Mouse (Mus musculus) stomach, embryonic 16.5 days (tissue): ENCODE measurements around the gene Acsf3. TPM values are rescaled to one million over a fixed set of nuclear protein-coding genes. Genes with fewer than 3 reads are reported as not detected.

Source experiments
- ATAC-seq: fragments of 200-750 bp; cut with Nextera tagmentation; 2 replicates; pipeline ENCODE4 v1.8.0; 2017; ENCODE audit warnings: moderate number of reproducible peaks, moderate TSS enrichment; ENCODE audit not compliant: insufficient read depth, low FRiP score
- H3K27ac ChIP-seq: fragments of 300-500 bp; sonication (generic); 2 replicates; pipeline ENCODE4 v1.5.1; 2014; ENCODE audit warnings: low read length
- H3K27me3 ChIP-seq: fragments of 300-500 bp; sonication (generic); 2 replicates; pipeline ENCODE4 v1.6.1; 2014; ENCODE audit warnings: low read length, control low read depth, mixed read lengths; ENCODE audit not compliant: control insufficient read depth, insufficient read depth
- H3K36me3 ChIP-seq: fragments of 300-500 bp; sonication (generic); 2 replicates; pipeline ENCODE4 v1.6.1; 2014; ENCODE audit warnings: low read length; ENCODE audit not compliant: control insufficient read depth, insufficient read depth
- H3K4me1 ChIP-seq: fragments of 300-500 bp; sonication (generic); 2 replicates; pipeline ENCODE4 v1.6.1; 2014; ENCODE audit warnings: low read length, control low read depth, mixed read lengths; ENCODE audit not compliant: control insufficient read depth, insufficient read depth
- H3K4me2 ChIP-seq: fragments of 300-500 bp; sonication (generic); 2 replicates; pipeline ENCODE4 v1.6.1; 2014; ENCODE audit warnings: low read depth, low read length, mixed read lengths
- H3K4me3 ChIP-seq: fragments of 300-500 bp; sonication (generic); replicated peaks from 2 replicates; pipeline ENCODE4 v1.5.1; 2014; ENCODE audit warnings: mild to moderate bottlenecking, low read length
- H3K9ac ChIP-seq: fragments of 300-500 bp; sonication (generic); 2 replicates; pipeline ENCODE4 v1.6.1; 2014; ENCODE audit warnings: low read length
- H3K9me3 ChIP-seq: fragments of 300-500 bp; sonication (generic); replicated peaks from 2 replicates; pipeline ENCODE4 v1.6.1; 2016; ENCODE audit warnings: low read length, control low read depth; ENCODE audit not compliant: control insufficient read depth
- WGBS: fragments of 180-500 bp; shearing (Covaris S2); extraction: QIAGEN DNeasy Blood & Tissue Kit; methylation state at CpG from one replicate; pipeline ENCODE4 v1.1.7; 2014; 5-methylcytosine and 5-hydroxymethylcytosine counted together
- polyA plus RNA-seq: library from polyadenylated mRNA; unstranded; fragments of >200 nt; fragmentation: Nextera tagmentation; extraction: Ambion mirVana; gene quantifications from 2 replicates; pipeline ENCODE4 v1.2.1, GENCODE M21; 2015

Gene Acsf3
- polyA plus RNA-seq, 1 experiment from 2014 or later, result 20.1 TPM

GRCm38 (mm10) chr8:122767229-122767628 is 8.1 kb upstream of the Acsf3 start:
- Histone ChIP-seq H3K36me3 (no peaks in the 10 kb centered on the region), H3K9me3 (no peaks in the 10 kb centered on the region), H3K4me3 (no peak overlapping the region), H3K9ac (no peak overlapping the region), H3K4me1 (no peaks in the 10 kb centered on the region), H3K27ac (no peak overlapping the region), H3K27me3 (no peaks in the 10 kb centered on the region), H3K4me2 (no peak overlapping the region)
- WGBS, result 60% methylated on average over 9 of the region's 9 CpGs
- ATAC-seq, result no peak

GRCm38 (mm10) chr8:122769251-122770058 is 5.8 kb upstream of the Acsf3 start:
- WGBS, result 55% methylated on average over 24 of the region's 24 CpGs
- ATAC-seq, result no peak
- H3K9me3 ChIP-seq, result no peaks in the 10 kb centered on the region

GRCm38 (mm10) chr8:122772431-122773060 is 2.7 kb upstream of the Acsf3 start:
- no peaks in the 10 kb centered on the region for H3K9me3 ChIP-seq
- no peak overlapping the region for H3K9ac ChIP-seq
- 0 out of 2 replicates have a peak, but pooled peaks cover 3% of the 10 kb centered on the region for H3K4me1 ChIP-seq
- H3K36me3 ChIP-seq, result no peaks in the 10 kb centered on the region
- H3K27me3 ChIP-seq, result 0 out of 2 replicates have a peak, but pooled peaks cover 4% of the 10 kb centered on the region
- 22% methylated on average over 10 of the region's 10 CpGs for WGBS
- no peak for ATAC-seq
- H3K4me3 ChIP-seq, result no peak overlapping the region
- H3K4me2 ChIP-seq, result no peak overlapping the region
- H3K27ac ChIP-seq, result no peak overlapping the region

More at GRCm38 (mm10) chr8:122769251-122770058, 5.8 kb upstream of the Acsf3 start:
- no peak overlapping the region for H3K4me3 ChIP-seq
- H3K27me3 ChIP-seq, result no peaks in the 10 kb centered on the region
- H3K9ac ChIP-seq, result no peak overlapping the region
- H3K36me3 ChIP-seq, result no peaks in the 10 kb centered on the region
- no peak overlapping the region for H3K27ac ChIP-seq
- H3K4me1 ChIP-seq, result no peaks in the 10 kb centered on the region
- H3K4me2 ChIP-seq, result no peak overlapping the region

- Histone ChIP-seq H3K27me3 (0 out of 2 replicates have a peak, but pooled peaks cover 4% of the 10 kb centered on the region), H3K27ac (no peak overlapping the region), H3K9ac (no peak overlapping the region), H3K4me1 (0 out of 2 replicates have a peak, but pooled peaks cover 3% of the 10 kb centered on the region), H3K36me3 (no peaks in the 10 kb centered on the region), H3K9me3 (no peaks in the 10 kb centered on the region), H3K4me2 (no peak overlapping the region), H3K4me3 (no peak overlapping the region)
- WGBS, result 85% methylated on average over 6 of the region's 6 CpGs
- no peak for ATAC-seq
Measured at GRCm38 (mm10) chr8:122777701-122778100, 2.4 kb downstream of the Acsf3 start.

- Histone ChIP-seq H3K9ac (no peak overlapping the region), H3K9me3 (no peaks in the 10 kb centered on the region), H3K27me3 (0 out of 2 replicates have a peak, but pooled peaks cover 4% of the 10 kb centered on the region), H3K36me3 (no peaks in the 10 kb centered on the region), H3K27ac (no peak overlapping the region), H3K4me2 (no peak overlapping the region), H3K4me1 (0 out of 2 replicates have a peak, but pooled peaks cover 3% of the 10 kb centered on the region), H3K4me3 (no peak overlapping the region)
- WGBS, result 74% methylated on average over 3 of the region's 3 CpGs
- ATAC-seq, result no peak
Measured at GRCm38 (mm10) chr8:122778703-122779239, 3.5 kb downstream of the Acsf3 start.

- WGBS, result 72% methylated on average over 9 of the region's 9 CpGs
- H3K4me1 ChIP-seq, result 0 out of 2 replicates have a peak, but pooled peaks cover 3% of the 10 kb centered on the region
- no peak overlapping the region for H3K4me3 ChIP-seq
- H3K27me3 ChIP-seq, result 0 out of 2 replicates have a peak, but pooled peaks cover 4% of the 10 kb centered on the region
- H3K4me2 ChIP-seq, result no peak overlapping the region
- no peak for ATAC-seq
- H3K27ac ChIP-seq, result no peak overlapping the region
- H3K9ac ChIP-seq, result no peak overlapping the region
- no peaks in the 10 kb centered on the region for H3K9me3 ChIP-seq
- no peaks in the 10 kb centered on the region for H3K36me3 ChIP-seq
Measured at GRCm38 (mm10) chr8:122779255-122779654, 4.0 kb downstream of the Acsf3 start.

- 68% methylated on average over 1 of the region's 1 CpGs for WGBS
- no peak for ATAC-seq
- no peaks in the 10 kb centered on the region for H3K36me3 ChIP-seq
Measured at GRCm38 (mm10) chr8:122784756-122785155, 9.5 kb downstream of the Acsf3 start.

GRCm38 (mm10) chr8:122789796-122790195 is 14.5 kb downstream of the Acsf3 start:
- H3K36me3 ChIP-seq, result no peaks in the 10 kb centered on the region
- H3K4me1 ChIP-seq, result peaks cover 8% of the 10 kb centered on the region; the same call in 1 of the 2 replicates
- no peak overlapping the region for H3K9ac ChIP-seq
- no peak overlapping the region for H3K27ac ChIP-seq
- no peaks in the 10 kb centered on the region for H3K27me3 ChIP-seq
- ATAC-seq, result no peak; the same call in 1 of the 2 replicates
- WGBS, result 94% methylated on average over 5 of the region's 5 CpGs
- H3K4me3 ChIP-seq, result no peak overlapping the region
- H3K9me3 ChIP-seq, result no peaks in the 10 kb centered on the region
- no peak overlapping the region for H3K4me2 ChIP-seq

More at GRCm38 (mm10) chr8:122784756-122785155, 9.5 kb downstream of the Acsf3 start:
- H3K9me3 ChIP-seq, result no peaks in the 10 kb centered on the region
- no peak overlapping the region for H3K9ac ChIP-seq
- no peaks in the 10 kb centered on the region for H3K4me1 ChIP-seq
- H3K27me3 ChIP-seq, result no peaks in the 10 kb centered on the region
- no peak overlapping the region for H3K4me3 ChIP-seq
- no peak overlapping the region for H3K4me2 ChIP-seq
- H3K27ac ChIP-seq, result no peak overlapping the region
